Mouse (Mus musculus): ENCODE data around the gene Arhgef12. TPM values are rescaled to one million over a fixed set of nuclear protein-coding genes. Genes with fewer than 3 reads are reported as not detected.
"Not testable (repeated sequence)": the region's sequence is repeated elsewhere in the genome, so short reads cannot be mapped to it uniquely, and the experiment has no call there.

Arhgef12 gene
- polyA plus RNA-seq, 1 experiment, result 29.7 TPM

DNA sequence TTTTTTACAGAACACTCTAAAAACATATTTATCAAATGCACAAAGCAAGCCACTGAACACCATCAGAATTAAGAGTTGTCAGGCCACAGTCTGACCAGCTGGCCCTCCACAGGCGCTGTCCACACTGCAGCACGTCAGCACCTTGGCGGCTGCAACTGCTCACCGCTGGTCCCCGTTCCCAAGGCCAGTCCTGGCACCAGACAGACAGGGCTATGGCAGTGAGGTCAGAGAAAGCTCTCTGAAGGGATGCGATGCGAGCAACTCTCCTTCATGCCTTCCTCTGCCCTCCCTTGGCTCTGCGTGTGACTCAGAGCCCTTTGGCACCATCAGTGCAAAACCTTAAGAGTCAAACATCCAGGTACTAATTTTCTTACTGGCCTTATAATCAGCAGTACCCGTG is 139.3 kb downstream of the Arhgef12 start:
- WGBS, result 88% methylated on average over 9 of the region's 9 CpGs

DNA sequence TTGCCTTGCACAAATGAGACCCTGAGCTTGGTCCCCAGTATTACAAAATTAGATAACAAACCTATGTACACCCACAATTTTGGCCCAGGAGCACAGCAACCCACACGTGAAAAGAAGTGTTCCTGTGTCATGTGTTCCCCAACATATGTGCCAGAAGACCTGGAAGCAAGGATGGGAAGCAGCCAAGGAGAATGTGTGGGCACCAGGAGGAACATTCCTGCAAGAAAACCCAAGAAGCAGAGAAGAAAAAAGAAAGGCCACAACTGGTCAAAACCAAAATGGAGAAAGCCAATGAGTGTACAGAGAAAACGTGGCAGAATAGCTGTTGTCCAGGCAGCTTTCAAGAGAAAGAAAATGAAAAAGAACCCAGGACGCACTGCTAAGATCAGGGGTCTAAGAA is 142.2 kb downstream of the Arhgef12 start:
- 78% methylated on average over 3 of the region's 3 CpGs for WGBS
- not testable (repeated sequence) for H3K4me3 ChIP-seq (replicated peaks; ENCODE audit: control insufficient read depth, low read depth, low read length); H3K27ac ChIP-seq (ENCODE audit: control insufficient read depth, insufficient read depth, low read depth, low read length, poor library complexity)

More for the DNA sequence above, 139.3 kb downstream of the Arhgef12 start:
- TF ChIP-seq CTCF (IDR thresholded peaks at IDR 0.05; ENCODE audit: control insufficient read depth, insufficient read depth, low read length) (no peak), POLR2A (IDR thresholded peaks at IDR 0.05; ENCODE audit: borderline replicate concordance, control insufficient read depth, low read depth, low read length) (no peak)
- Histone ChIP-seq H3K27ac (ENCODE audit: control insufficient read depth, insufficient read depth, low read depth, low read length, poor library complexity) (no peak overlapping the region), H3K4me3 (replicated peaks; ENCODE audit: control insufficient read depth, low read depth, low read length) (no peak overlapping the region), H3K4me1 (ENCODE audit: control insufficient read depth, insufficient read depth, low read length) (no peaks in the 10 kb centered on the region)

DNA sequence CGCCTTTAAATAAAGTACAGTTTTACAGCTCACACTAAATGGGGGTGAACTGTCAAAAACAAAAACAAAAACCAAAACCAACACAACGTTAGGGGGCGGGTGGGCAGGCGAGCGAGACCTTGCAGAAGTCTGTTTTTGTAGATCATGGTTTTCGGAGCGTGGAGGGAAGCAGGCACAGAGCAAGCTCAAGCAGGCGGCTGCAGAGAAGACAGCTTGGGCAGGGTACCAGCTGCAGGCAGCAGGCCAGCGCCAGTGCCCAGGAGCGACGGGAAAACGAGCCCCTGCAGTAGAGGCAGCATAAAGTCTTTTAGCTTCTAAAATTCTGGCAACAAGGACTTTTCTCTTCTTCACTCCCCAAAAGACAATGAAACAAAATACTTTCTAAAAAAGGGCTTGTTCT is 142.7 kb downstream of the Arhgef12 start:
- no peaks in the 10 kb centered on the region; the same call in 1 of the 2 replicates for H3K4me1 ChIP-seq (ENCODE audit: control insufficient read depth, insufficient read depth, low read length)
- H3K4me3 ChIP-seq (replicated peaks; ENCODE audit: control insufficient read depth, low read depth, low read length), result no peak overlapping the region
- TF ChIP-seq CTCF (IDR thresholded peaks at IDR 0.05; ENCODE audit: control insufficient read depth, insufficient read depth, low read length) (no peak), POLR2A (IDR thresholded peaks at IDR 0.05; ENCODE audit: borderline replicate concordance, control insufficient read depth, low read depth, low read length) (no peak)
- 88% methylated on average over 12 of the region's 12 CpGs for WGBS
- H3K27ac ChIP-seq (ENCODE audit: control insufficient read depth, insufficient read depth, low read depth, low read length, poor library complexity), result no peak overlapping the region

More for the DNA sequence above, 142.2 kb downstream of the Arhgef12 start:
- not testable (repeated sequence) for H3K4me1 ChIP-seq (ENCODE audit: control insufficient read depth, insufficient read depth, low read length)

DNA sequence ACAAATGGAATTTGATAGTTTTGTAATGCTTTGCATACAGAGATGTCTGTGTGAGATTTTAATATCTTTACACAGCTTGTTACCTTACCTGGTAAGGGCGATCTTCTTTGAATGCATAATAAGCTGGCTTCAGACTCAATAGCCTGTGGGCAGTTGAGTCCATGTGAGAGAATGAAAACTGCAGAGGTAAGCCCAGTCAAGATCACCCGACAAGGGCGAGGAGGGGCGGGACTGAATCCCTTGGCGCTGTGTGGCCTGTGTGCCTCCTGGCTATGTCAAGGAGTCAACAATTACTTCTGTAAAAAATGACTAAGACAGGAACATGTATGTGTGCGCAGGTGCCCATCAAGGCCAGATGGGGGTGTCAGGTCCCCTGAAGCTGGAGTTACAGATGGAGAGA is 144.5 kb downstream of the Arhgef12 start:
- 88% methylated on average over 6 of the region's 6 CpGs for WGBS
- no peak for TF ChIP-seq POLR2A (IDR thresholded peaks at IDR 0.05; ENCODE audit: borderline replicate concordance, control insufficient read depth, low read depth, low read length)
- no peak for TF ChIP-seq CTCF (IDR thresholded peaks at IDR 0.05; ENCODE audit: control insufficient read depth, insufficient read depth, low read length)
- H3K4me1 ChIP-seq (ENCODE audit: control insufficient read depth, insufficient read depth, low read length), result no peaks in the 10 kb centered on the region; the same call in 1 of the 2 replicates
- no peak overlapping the region for H3K4me3 ChIP-seq (replicated peaks; ENCODE audit: control insufficient read depth, low read depth, low read length)
- no peak overlapping the region for H3K27ac ChIP-seq (ENCODE audit: control insufficient read depth, insufficient read depth, low read depth, low read length, poor library complexity)

GRCm38 (mm10) chr9:42958401-42958800 is 148.6 kb downstream of the Arhgef12 start:
- H3K27ac ChIP-seq (ENCODE audit: control insufficient read depth, insufficient read depth, low read depth, low read length, poor library complexity), result no peak overlapping the region
- WGBS, result 76% methylated on average over 7 of the region's 7 CpGs
- no peak for TF ChIP-seq CTCF (IDR thresholded peaks at IDR 0.05; ENCODE audit: control insufficient read depth, insufficient read depth, low read length)
- no peak for TF ChIP-seq POLR2A (IDR thresholded peaks at IDR 0.05; ENCODE audit: borderline replicate concordance, control insufficient read depth, low read depth, low read length)
- H3K4me3 ChIP-seq (replicated peaks; ENCODE audit: control insufficient read depth, low read depth, low read length), result no peak overlapping the region
- no peaks in the 10 kb centered on the region; the same call in 1 of the 2 replicates for H3K4me1 ChIP-seq (ENCODE audit: control insufficient read depth, insufficient read depth, low read length)

DNA sequence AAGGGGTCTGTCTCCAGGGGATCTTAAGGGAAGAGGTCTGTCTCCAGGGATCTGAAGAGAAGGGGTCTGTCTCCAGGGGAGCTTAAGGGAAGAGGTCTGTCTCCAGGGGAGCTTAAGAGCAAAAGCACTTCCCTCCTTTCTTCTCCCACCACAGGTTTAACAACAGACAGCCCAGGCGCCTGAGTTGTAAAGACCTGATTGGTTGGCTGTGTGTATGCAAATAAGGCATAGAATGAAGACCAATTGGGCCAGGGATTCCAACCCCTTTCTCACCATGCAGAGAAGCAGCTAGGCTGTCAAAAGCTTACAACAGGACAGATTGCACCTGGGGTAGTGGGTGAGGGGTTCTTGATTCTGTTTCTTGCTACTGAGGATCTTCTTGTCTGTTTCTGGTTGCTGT is 158.7 kb downstream of the Arhgef12 start:
- 26% methylated on average over 1 of the region's 1 CpGs for WGBS
- H3K27ac ChIP-seq (ENCODE audit: control insufficient read depth, insufficient read depth, low read depth, low read length, poor library complexity), result no peak overlapping the region
- no peak for TF ChIP-seq POLR2A (IDR thresholded peaks at IDR 0.05; ENCODE audit: borderline replicate concordance, control insufficient read depth, low read depth, low read length)
- TF ChIP-seq CTCF (IDR thresholded peaks at IDR 0.05; ENCODE audit: control insufficient read depth, insufficient read depth, low read length), result no peak

GRCm38 (mm10) chr9:42945174-42945573 is 161.9 kb downstream of the Arhgef12 start:
- WGBS, result 14% methylated on average over 7 of the region's 7 CpGs
- no peak overlapping the region for H3K4me3 ChIP-seq (replicated peaks; ENCODE audit: control insufficient read depth, low read depth, low read length)

More for the DNA sequence above, 158.7 kb downstream of the Arhgef12 start:
- Histone ChIP-seq H3K4me1 (ENCODE audit: control insufficient read depth, insufficient read depth, low read length) (no peaks in the 10 kb centered on the region), H3K4me3 (replicated peaks; ENCODE audit: control insufficient read depth, low read depth, low read length) (no peak overlapping the region)

GRCm38 (mm10) chr9:42944536-42945006 is 162.5 kb downstream of the Arhgef12 start:
- Histone ChIP-seq H3K27ac (ENCODE audit: control insufficient read depth, insufficient read depth, low read depth, low read length, poor library complexity) (no peak overlapping the region), H3K4me3 (replicated peaks; ENCODE audit: control insufficient read depth, low read depth, low read length) (peak overlapping the region; percentile 1), H3K4me1 (ENCODE audit: control insufficient read depth, insufficient read depth, low read length) (no peaks in the 10 kb centered on the region)
- TF ChIP-seq CTCF (IDR thresholded peaks at IDR 0.05; ENCODE audit: control insufficient read depth, insufficient read depth, low read length), result peak; percentile 81
- no peak for TF ChIP-seq POLR2A (IDR thresholded peaks at IDR 0.05; ENCODE audit: borderline replicate concordance, control insufficient read depth, low read depth, low read length)
- WGBS, result 1% methylated on average over 52 of the region's 52 CpGs

More at GRCm38 (mm10) chr9:42945174-42945573, 161.9 kb downstream of the Arhgef12 start:
- no peak for TF ChIP-seq POLR2A (IDR thresholded peaks at IDR 0.05; ENCODE audit: borderline replicate concordance, control insufficient read depth, low read depth, low read length)
- TF ChIP-seq CTCF (IDR thresholded peaks at IDR 0.05; ENCODE audit: control insufficient read depth, insufficient read depth, low read length), result no peak
- Histone ChIP-seq H3K4me1 (ENCODE audit: control insufficient read depth, insufficient read depth, low read length) (no peaks in the 10 kb centered on the region), H3K27ac (ENCODE audit: control insufficient read depth, insufficient read depth, low read depth, low read length, poor library complexity) (no peak overlapping the region)

All from bone marrow, adult 2 months (tissue).